Mouse (Mus musculus) T-cell, adult 2 months (primary cell): ENCODE data around the gene Acot9.

ENCODE experiments used
- DNase-seq: peaks from one replicate; pipeline ENCODE4 v3.0.0; 2022; ENCODE audit warnings: low spot score

Gene Acot9

DNA sequence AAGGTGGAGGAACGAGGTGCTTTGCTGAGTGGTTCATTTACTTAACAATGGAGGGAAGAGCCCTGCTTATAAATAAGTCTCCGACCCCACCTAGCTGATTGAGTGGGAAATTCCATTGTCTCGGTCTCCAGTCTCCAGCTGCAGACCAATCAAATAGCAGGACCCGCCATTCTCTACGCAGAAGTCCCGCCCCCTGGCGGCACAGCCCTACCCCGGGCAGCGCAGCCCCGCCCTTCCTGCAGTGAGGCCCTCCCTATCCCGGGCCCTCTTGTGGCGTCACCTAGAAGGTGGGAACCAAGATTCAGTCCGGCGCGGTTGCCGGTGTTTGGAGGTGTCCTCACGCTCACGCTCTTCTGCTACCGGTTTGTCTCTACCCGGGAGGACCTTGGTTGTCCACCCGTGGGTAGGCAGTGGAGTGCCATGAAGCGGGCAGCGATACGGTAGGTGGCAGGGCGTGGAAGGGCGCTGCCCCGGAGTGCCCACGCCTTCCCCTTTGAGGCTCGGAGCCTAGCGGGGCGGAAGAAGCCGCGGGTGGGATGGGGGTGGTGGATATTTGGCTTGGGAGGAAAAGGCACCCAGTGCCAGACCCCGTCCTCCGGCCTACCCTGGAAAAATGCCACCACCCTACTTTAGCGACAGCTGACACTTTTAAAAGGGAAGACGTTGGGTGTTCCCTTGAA lies at the start of gene Acot9:
Gene Acot9, plus strand, starts transcription at position 209 of the 680 bp plus-strand sequence.
- peak; percentile 93 for DNase-seq

DNA sequence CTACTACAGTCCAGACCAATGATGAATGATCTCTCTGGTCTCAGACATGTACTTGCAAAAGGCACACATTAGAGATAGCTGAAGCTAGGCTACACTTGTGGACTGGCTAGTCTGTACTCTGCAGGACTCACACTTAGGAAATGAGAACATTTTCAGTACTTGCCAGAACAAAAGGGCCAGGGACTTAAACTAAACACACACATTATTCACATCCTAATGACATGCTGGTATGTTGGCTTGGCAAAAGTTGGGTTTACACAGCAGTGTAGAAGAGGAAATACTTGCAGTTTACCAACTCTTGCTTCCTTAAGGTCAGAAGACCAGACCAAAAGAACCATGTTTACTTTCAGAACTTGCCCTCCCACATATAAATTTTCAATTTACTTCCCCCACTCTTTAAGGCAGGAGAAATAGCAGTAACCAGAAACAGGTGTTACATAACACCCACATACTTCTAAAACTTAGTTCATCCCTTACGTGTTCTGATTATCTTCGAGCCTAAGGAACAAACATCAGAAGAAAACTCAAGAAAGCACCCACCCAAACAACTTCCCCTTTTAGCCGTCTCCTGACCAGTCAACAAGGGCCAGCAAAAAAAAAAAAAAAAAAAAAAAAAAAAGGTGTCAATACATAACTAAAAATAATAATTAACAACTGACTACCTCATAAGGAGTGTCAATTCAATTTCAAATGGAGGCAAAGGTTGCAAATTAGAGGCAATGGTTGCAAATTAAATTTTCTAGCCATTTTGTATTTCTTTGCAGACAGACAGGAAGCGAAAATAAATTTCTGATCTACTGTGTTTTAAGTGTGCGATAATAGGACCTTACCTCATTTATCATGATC lies 47.7 kb upstream of the Acot9 start:
- DNase-seq = no peak

DNA sequence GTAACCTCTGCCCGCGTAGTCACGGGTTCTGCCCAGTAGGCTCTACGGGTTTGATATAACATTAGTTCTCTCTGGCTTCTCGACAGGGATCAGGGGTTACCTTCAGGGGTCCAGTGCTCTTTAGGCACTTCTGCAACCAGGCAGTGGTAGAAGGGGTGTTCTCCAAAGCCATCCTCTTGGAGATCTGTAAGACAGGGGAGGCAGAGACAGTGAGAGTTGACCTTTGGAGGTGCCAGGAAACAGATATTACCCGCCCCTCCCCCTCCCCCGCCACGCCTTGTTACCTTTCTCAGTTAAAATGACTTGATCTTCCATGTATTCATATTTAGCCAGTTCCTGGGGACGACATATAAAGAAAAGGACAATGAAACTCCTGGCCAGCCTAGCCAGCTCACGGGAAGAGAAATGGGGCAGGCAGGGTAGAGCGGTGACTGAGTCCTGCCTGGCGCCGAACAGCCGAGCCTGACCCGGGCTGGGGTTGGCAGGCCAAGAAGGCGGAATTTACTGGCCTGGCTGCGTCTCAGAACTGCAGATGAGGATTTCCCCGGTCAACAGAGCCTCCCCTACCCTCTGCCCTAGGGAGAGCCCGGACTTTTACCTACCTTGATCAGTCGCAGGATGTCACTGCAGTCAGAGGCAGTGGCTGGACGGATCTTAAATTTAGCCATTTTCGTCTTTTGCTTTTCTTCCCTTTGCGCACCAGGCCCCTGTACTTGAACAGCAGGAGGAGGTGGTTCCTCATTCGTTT lies 46.6 kb upstream of the Acot9 start:
- peak; percentile 21 for DNase-seq

DNA sequence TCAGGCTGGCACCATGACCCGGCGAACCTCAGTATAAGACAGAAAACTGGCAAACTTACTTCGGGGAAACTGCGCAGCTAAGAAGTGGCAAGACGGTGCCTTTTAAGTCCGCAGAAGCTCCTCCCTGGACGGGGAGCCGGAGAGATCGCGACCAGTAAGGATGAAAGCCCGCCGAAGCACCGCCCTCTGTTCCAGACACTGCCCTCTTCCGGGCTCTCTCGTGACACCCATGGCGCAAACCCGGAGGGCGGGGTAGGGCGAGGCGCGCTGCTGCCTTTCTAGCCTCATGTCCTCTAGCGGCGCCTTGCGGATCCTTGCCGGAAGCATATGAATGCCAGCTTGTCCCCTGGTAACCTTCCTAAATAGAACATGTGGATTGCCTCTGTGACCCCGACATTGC lies 46.0 kb upstream of the Acot9 start, which contains the start of gene Sat1:
Gene Sat1, minus strand, starts transcription at position 179 of the 400 bp plus-strand sequence.
- DNase-seq = peak; percentile 94

DNA sequence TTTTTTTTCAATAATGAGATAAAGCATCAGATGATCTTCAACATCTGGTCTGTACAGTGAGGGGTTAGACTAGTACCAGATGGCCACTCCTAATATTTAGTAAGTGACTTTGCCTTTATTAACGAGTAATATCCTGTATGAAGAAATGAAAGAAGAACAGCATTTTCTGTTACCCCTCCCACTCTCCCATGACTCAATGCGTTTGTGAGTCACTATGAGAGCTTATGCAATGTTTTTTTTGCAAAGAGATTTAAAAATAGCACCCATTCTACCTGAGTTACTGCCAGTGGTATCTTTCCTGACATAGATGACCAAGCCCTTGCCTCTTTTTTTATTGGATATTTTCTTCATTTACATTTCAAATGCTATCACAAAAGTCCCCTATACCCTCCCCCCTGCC lies 44.0 kb upstream of the Acot9 start:
- no peak for DNase-seq

DNA sequence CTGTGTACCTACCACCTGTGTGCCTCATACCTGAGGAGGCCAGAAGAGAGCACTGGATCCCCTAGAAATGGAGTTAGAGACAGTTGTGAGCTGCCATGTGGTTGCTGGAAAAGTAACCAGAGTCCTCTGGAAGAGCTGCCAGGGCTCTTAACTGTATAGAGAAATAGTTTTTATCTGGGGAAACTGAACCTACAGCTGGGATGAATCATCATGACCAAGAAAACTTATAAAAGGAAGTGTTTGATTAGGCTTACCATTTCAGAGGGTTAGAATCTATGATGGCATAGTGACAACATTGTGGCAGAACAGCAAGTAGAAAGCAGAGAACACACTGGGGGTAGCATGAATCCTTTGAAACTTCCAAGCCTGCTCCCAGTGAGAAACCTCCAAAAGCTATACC lies 5.4 kb upstream of the Acot9 start:
- no peak for DNase-seq

DNA sequence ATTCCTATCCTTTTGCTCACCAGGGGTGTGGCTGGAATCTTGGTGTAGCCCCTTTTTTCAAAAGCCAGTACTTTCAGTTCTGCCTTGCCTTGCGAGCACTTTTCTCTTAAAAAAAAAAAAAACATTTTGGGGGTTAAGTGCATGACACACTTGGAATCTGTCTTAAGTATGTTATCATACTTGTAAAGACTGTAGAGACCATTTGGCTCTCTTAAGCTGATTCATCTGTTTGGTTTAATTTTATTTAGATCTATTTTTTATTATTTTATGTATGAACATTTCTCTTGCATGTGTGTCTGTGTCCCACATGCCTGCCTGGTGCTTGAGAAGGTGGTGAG lies 641 bp downstream of the Acot9 start:
- no peak for DNase-seq

DNA sequence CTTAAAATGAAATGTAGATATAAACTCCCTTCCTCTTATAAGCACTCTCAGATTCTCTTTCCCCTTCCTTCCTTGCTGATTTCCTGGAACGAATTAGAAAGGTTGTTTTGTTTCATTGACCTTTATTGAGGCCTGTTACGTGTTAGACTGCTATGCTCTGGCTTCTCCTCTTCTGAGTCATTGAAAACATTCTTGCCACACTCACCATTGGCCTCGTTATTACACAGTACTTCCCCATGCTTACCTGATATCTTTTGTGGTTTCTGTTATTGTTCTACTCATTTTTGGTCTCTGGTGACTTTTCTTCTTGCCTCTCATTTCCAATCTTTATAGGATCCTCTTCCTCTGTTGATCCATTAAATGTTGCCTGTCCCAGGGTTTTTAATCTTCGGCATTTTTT lies 16.2 kb downstream of the Acot9 start:
- DNase-seq = no peak

DNA sequence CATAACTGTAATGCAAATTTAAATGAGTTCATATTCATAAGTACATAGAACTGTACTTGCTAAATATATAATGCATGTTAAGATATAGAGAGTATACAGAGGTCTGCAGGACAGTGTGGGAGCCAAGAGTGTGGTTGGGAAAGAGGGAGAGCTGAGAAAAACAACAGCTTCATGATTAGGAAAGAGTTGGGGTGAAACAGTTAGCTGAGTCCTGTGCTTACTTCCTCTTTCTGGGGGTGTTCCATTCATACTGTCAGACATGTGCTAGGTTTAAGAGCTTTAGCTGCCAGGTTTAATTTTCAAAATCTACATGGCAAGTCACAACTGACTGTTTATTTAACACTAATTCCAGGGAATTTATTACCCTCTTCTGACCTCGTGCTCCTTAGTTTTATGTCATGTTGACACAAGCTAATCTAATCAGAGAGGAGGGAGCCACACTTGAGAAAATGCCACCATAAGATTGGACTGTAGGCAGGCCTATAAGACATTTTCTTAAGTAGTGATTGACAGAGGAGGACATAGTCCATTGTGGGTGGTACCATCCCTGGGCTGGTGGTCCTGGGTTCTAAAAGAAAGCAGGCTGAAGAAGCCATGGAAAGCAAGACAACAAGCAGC lies 18.3 kb downstream of the Acot9 start:
- no peak for DNase-seq

DNA sequence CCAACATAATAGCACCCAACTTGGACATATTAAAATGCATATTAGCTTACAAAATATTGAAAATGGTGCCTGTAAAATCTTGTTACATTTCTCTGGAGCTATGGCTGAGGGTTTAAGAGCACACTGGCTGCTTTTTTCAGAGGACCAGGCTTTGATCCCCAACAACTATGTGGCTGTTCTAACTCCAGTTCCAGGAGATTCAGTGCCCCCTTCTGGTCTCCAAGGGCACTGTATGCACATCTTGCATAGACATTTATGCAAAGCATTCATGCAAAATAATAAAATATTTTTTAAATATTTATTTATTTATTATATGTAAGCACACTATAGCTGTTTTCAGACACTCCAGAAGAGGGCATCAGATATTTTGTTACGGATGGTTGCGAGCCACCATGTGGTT lies 44.1 kb downstream of the Acot9 start:
- DNase-seq = no peak

DNA sequence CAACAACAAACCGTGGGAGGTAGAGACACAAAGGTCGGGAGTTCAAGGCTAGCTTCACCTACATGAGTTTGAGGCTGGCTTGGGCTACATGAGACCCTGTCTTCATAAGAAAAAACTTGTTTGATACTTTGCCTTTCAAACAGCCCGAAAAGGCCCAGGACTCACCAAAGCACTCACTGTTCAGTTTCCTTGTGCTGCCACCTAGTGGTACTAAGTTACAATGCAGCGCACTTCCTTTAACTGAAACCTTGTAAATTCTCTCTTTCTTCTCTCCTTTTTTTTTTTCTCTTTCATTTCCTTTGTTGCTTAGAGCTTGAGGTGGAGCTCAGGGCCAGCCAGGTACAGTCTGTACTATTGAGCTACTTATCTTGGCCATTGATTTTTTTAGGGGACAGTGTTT lies 55.8 kb downstream of the Acot9 start:
- peak; percentile 34 for DNase-seq

DNA sequence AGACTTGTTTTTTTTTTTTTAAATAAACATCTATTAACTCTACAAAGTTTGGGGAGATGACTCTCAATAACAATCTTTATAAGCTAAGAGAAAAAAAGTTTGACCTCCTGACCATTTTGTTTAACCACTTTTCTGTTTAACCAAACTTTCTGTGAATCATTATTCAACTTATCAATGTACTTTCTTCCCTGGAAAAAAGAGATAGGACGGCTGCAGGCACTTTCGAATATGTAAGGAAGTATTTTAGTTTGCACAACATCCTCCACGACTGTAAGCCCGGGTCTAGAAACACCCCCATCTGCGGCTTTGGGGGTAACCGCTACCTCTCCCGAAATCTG lies 75.3 kb downstream of the Acot9 start:
- DNase-seq = no peak

DNA sequence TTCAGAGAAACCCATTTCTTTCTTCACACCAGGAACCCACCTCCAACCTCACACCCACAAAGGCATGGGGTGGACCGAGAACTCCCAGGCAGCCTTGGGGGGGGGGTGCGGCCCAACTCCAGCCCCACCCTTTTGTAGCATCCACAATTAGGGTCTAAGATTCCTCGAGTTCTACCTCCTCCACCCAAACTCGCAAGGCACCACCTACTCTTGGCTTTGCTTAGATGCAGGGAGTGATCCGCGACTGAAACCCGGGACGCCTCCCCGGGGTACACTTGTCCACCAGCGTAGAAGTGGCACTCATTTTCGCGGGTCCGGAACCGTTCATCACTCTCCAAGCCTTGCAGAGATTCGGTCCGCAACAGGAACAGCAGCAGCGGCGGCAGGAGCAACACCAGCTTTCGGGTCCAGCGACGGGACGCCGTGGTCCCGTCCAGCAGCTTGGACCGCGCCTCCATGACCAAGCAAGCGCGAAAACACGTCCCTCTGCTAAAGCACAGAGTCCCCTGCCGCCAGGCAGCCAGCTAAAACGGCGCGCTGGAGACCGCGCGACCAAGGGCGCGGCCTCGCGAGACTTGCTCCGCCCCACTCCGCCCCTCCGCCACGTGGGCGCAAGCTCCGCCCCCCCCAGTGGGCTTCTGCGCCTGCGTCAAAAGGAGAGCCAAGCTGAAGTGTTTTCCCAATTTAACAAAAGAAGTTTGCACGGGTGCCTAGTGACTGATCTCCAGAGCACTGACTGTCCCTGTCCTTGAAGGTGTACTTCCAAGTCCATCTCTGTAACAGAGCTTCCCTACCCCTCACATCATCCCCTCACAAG lies 75.9 kb downstream of the Acot9 start:
- peak; percentile 74 for DNase-seq

DNA sequence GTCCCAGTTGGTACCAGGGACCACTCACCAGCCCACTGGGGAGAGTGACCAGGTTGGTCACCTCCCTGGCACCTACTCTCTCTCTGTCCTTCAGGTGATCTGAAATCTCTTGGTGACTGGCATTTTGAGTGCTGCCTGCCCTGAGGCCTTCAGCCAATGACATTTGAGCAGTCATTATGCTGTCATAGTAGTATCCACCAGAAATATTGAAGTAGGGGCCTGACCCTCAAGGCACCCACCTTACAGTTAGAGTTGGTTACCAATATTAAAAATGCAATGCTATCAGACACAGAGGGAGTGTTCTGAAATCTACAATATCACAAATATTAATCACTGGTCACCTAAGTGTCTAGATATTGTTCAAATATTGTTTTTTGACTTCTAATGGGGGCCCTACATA lies 78.4 kb downstream of the Acot9 start, which contains the start of gene Prdx4:
Gene Prdx4, minus strand, starts transcription at position 101 of the 400 bp plus-strand sequence.
- no peak for DNase-seq

DNA sequence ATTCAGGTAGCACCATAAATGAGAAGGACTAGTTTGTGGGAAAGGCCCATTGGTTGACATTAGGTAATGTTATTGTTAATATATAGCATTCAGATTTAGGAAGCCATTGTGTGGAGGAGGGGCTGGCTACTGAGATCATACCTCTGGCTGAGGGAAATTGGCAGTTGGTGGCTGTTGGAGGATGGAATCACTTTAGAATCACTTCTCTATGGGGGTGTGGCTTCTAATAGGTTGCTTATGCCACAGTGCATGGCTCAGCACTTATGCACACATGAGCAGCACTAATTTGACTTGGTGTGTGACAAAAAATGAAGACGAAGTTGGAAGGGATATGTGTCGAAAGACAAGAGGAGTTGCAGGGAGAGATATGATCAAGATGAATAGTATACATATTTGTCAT lies 84.0 kb downstream of the Acot9 start:
- DNase-seq = no peak
